Mouse (Mus musculus) lung, embryonic 14.5 days (tissue): ENCODE data around the gene Dgkq. TPM values are rescaled to one million over a fixed set of nuclear protein-coding genes. Genes with fewer than 3 reads are reported as not detected.

Experiments
- ATAC-seq: fragments of 200-750 bp; cut with Nextera tagmentation; 2 replicates; pipeline ENCODE4 v1.8.0; 2017; ENCODE audit warnings: mild to moderate bottlenecking, moderate TSS enrichment, moderate library complexity; ENCODE audit not compliant: insufficient read depth
- DNase-seq: peaks from one replicate; pipeline ENCODE4 v3.0.0-alpha.2; 2015
- H3K27ac ChIP-seq: fragments of 300-500 bp; sonication (generic); 2 replicates; pipeline ENCODE4 v1.5.1; 2014; ENCODE audit warnings: low read depth, mild to moderate bottlenecking, moderate library complexity
- H3K27me3 ChIP-seq: fragments of 300-500 bp; sonication (generic); 2 replicates; pipeline ENCODE4 v1.6.1; 2014; ENCODE audit warnings: low read length, control low read depth; ENCODE audit not compliant: insufficient read depth
- H3K36me3 ChIP-seq: fragments of 300-500 bp; sonication (generic); 2 replicates; pipeline ENCODE4 v1.6.1; 2014; ENCODE audit warnings: control low read depth; ENCODE audit not compliant: insufficient read depth
- H3K4me1 ChIP-seq: fragments of 300-500 bp; sonication (generic); 2 replicates; pipeline ENCODE4 v1.6.1; 2014; ENCODE audit warnings: antibody characterized with exemption, control low read depth; ENCODE audit not compliant: insufficient read depth
- H3K4me2 ChIP-seq: fragments of 300-500 bp; sonication (generic); 2 replicates; pipeline ENCODE4 v1.6.1; 2014; ENCODE audit warnings: mild to moderate bottlenecking
- H3K4me3 ChIP-seq: fragments of 300-500 bp; sonication (generic); 2 replicates; pipeline ENCODE4 v1.5.1; 2014; ENCODE audit warnings: low read depth, low read length
- H3K9ac ChIP-seq: fragments of 300-500 bp; sonication (generic); 2 replicates; pipeline ENCODE4 v1.6.1; 2014
- H3K9me3 ChIP-seq: fragments of 300-500 bp; sonication (generic); 2 replicates; pipeline ENCODE4 v1.6.1; 2016; ENCODE audit warnings: low read depth, low read length, control low read depth
- CTCF ChIP-seq: IDR thresholded peaks from 2 replicates; pipeline ENCODE4 v1.5.1; 2016; ENCODE audit warnings: antibody characterized with exemption, low read depth
- WGBS: fragments of 180-500 bp; shearing (Covaris S2); extraction: QIAGEN DNeasy Blood & Tissue Kit; methylation state at CpG from one replicate; pipeline ENCODE4 v1.1.7; 2014; 5-methylcytosine and 5-hydroxymethylcytosine counted together
- polyA plus RNA-seq: library from polyadenylated mRNA; unstranded; fragments of >200 nt; fragmentation: Nextera tagmentation; extraction: Ambion mirVana; gene quantifications from 2 replicates; pipeline ENCODE4 v1.2.1, GENCODE M21; 2014

Gene Dgkq
- polyA plus RNA-seq, 1 experiment from 2014 or later, result 12.1 TPM

DNA sequence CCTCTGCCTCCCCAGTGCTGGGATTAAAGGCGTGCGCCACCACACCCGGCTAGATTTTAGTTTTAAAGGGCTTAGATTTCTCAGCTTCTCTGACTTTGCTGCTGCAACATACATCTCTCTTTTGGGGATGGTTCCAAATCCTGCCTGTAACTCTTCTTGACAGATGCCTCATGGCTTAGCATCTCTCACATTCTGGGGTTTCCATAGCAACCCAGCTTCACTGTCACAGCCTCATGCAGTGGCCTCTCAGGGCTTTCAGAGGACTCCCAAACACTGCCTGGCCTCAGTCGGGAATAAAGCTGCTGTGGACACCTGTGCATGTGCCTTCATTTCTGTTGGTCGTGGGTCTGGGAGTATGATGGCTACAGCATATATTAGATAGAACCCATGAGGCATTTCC, 19.6 kb upstream of the Dgkq start:
- TF ChIP-seq CTCF, result no peak
- H3K4me1 ChIP-seq, result 0 out of 2 replicates have a peak, but pooled peaks cover 4% of the 10 kb centered on the region
- WGBS, result 68% methylated on average over 5 of the region's 5 CpGs
- no peaks in the 10 kb centered on the region for H3K9me3 ChIP-seq
- no peak overlapping the region for H3K4me2 ChIP-seq
- ATAC-seq, result no peak
- H3K4me3 ChIP-seq, result no peak overlapping the region
- no peak overlapping the region for H3K9ac ChIP-seq
- DNase-seq, result no peak
- H3K27me3 ChIP-seq, result no peaks in the 10 kb centered on the region
- no peaks in the 10 kb centered on the region for H3K36me3 ChIP-seq
- no peak overlapping the region for H3K27ac ChIP-seq

DNA sequence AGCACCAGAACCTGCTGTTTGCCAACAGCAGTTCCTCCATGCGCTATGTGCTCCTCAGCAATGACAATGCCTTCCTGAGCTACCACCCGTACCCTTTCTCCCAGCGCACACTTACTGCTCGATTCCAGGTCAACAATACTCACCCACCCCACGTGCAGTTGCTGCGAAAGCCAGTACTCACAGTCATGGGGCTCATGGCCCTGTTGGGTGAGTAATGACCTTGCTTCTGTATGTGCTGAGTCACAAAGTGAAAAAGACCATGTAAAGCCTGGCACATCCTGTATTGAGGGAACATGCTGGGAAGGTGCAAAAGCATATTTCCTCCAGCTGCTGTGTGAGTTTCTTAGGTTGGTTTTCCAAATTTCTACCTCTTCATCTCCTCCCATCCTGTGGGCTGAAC, 11.4 kb upstream of the Dgkq start:
- H3K4me1 ChIP-seq, result 0 out of 2 replicates have a peak, but pooled peaks cover 6% of the 10 kb centered on the region
- H3K36me3 ChIP-seq, result 0 out of 2 replicates have a peak, but pooled peaks cover 6% of the 10 kb centered on the region
- whole genome bisulfite sequencing, result 90% methylated on average over 6 of the region's 6 CpGs
- no peak for TF ChIP-seq CTCF
- H3K4me2 ChIP-seq, result no peak overlapping the region
- no peak for ATAC-seq
- no peak for DNase-seq
- no peak overlapping the region for H3K4me3 ChIP-seq
- no peaks in the 10 kb centered on the region for H3K9me3 ChIP-seq
- H3K27ac ChIP-seq, result no peak overlapping the region
- no peak overlapping the region for H3K9ac ChIP-seq
- no peaks in the 10 kb centered on the region for H3K27me3 ChIP-seq

DNA sequence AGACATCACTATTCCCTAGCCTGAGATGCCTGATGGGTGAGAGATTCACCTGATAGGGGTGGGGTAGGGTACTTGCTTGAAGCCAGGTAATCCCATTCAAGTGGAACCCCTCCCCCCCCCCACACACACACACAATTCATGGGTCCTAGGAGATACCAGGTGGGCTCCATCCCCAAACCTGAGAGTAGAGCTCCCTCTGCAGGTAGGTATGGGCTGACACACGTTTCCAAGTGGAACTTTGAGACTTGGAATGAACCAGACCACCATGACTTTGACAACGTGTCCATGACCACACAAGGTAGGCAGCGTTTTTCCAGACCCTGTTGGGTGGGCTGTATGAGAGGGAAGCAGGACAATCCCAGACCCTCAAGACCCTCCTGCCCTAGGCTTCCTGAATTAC, 10.4 kb upstream of the Dgkq start:
- Histone ChIP-seq H3K4me3 (no peak overlapping the region), H3K9me3 (no peaks in the 10 kb centered on the region), H3K36me3 (0 out of 2 replicates have a peak, but pooled peaks cover 6% of the 10 kb centered on the region), H3K9ac (no peak overlapping the region), H3K4me2 (no peak overlapping the region), H3K27ac (no peak overlapping the region), H3K4me1 (0 out of 2 replicates have a peak, but pooled peaks cover 6% of the 10 kb centered on the region), H3K27me3 (no peaks in the 10 kb centered on the region)
- TF ChIP-seq CTCF, result peak; percentile 44
- no peak for DNase-seq
- 47% methylated on average over 3 of the region's 3 CpGs for WGBS
- ATAC-seq, result no peak

DNA sequence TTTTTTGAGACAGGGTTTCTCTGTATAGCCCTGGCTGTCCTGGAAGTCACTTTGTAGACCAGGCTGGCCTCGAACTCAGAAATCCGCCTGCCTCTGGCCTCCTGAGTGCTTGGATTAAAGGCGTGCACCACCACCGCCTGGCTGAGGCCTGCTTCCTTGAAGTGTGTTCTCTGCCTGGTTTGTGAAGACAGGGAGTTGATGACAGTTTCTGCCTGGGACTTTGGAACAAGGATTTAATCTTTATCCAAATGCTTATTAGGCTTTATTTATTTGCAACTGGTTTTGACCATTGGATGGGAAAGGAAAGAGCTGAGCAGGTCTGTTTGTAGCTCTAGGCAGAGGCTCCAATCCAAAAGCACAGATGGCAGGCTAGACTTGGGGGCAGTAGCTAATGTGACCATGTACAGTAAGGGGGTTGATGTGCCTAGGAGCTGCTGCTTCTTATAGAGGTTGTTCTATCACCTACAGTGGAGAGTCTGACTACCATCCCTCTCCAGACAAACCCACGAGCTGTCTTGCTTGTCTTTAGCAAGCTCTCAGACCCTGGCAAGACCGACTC, 8.9 kb upstream of the Dgkq start:
- no peak overlapping the region for H3K27ac ChIP-seq
- H3K36me3 ChIP-seq, result 0 out of 2 replicates have a peak, but pooled peaks cover 5% of the 10 kb centered on the region
- ATAC-seq (no peak), DNase-seq (no peak)
- WGBS, result 86% methylated on average over 6 of the region's 6 CpGs
- no peak overlapping the region for H3K4me3 ChIP-seq
- H3K9me3 ChIP-seq, result no peaks in the 10 kb centered on the region
- H3K4me2 ChIP-seq, result no peak overlapping the region
- H3K9ac ChIP-seq, result no peak overlapping the region
- no peak for TF ChIP-seq CTCF
- no peaks in the 10 kb centered on the region for H3K27me3 ChIP-seq
- 0 out of 2 replicates have a peak, but pooled peaks cover 6% of the 10 kb centered on the region for H3K4me1 ChIP-seq

DNA sequence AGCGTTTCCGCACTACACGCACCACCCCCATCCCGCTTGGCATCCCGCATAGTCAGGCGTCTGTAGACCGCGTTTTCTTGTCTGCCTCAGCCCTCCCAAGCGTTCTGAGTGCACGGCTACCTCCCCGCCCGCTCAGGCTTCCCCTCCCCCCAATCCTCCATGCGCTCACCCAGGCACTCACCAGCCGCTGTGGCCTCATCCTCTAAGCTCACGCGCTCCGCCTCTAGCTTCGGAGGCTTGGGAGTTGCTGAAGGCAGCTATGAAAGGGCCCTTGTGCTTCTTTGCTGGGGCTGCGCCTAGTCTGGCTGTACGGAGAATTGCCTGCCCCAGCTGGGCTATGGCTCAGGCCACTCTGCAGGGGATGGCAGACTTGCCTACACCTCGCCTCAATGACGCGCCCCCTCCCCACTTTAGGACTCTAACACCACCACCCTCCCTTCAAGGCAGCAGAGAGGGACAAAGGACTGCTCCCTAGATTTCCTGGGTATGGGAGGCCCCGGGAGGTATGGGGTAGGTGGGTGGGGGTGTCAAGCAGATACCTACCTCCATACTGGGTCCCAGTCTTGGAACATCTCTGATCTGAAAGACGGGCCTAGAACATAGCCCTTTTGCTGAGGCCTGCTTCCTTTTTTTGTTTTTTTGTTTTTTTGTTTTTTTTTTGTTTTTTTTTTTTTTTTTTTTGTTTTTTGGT, 8.3 kb upstream of the Dgkq start:
- Histone ChIP-seq H3K4me3 (peak overlapping the region; percentile 30), H3K9ac (peak overlapping the region; percentile 52), H3K36me3 (peaks cover 4% of the 10 kb centered on the region; the same call in 1 of the 2 replicates), H3K27ac (peak overlapping the region; percentile 83), H3K4me1 (0 out of 2 replicates have a peak, but pooled peaks cover 6% of the 10 kb centered on the region), H3K9me3 (no peaks in the 10 kb centered on the region), H3K4me2 (peak overlapping the region; percentile 70), H3K27me3 (no peaks in the 10 kb centered on the region)
- TF ChIP-seq CTCF, result no peak
- peak; percentile 81 for DNase-seq
- WGBS, result 3% methylated on average over 25 of the region's 25 CpGs
- peak; percentile 88 for ATAC-seq

DNA sequence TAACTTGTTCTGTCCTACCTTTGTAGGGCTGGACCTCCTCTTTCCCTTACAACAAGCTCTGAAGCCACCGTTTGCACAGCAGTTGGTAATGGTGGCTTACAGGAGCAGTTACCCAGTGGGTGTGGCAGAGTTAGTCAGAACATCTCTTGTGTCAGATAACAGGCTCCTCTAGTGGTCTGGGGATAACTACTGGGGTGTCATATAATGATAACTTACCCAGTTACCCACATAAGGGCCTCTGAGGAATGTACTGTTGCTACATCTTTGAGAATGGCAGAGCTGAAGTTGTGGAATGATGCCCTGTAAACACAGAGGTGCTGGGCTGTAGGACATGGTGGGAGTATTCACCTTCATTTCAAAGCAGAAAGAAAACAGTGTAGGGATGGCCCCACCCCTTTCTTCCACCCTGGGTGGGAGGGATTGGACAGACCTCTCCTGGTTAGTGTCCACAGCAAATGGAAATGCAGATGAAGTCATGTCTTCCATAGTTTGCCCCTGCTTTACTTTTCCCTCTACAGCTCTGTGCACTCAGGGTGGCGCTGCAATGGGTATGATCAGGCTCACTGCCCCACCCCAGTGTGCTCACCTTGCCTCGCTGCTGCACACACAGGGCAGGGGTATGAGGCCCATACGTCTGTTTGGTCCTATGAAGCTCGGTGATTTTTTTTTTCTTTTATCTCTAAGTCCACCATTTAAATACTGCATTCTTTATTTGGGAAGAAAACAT, 7.5 kb upstream of the Dgkq start:
- H3K36me3 ChIP-seq, result peaks cover 11% of the 10 kb centered on the region
- peak overlapping the region; percentile 70 for H3K4me2 ChIP-seq
- no peaks in the 10 kb centered on the region for H3K27me3 ChIP-seq
- 0 out of 2 replicates have a peak, but pooled peaks cover 6% of the 10 kb centered on the region for H3K4me1 ChIP-seq
- no peaks in the 10 kb centered on the region for H3K9me3 ChIP-seq
- DNase-seq (peak; percentile 26), ATAC-seq (peak; percentile 55; the same call in 1 of the 2 replicates)
- 0 out of 2 replicates have a peak, but pooled peaks have one; percentile 14 for TF ChIP-seq CTCF
- H3K4me3 ChIP-seq, result peak overlapping the region; percentile 30
- WGBS, result 13% methylated on average over 5 of the region's 5 CpGs
- peak overlapping the region; percentile 83 for H3K27ac ChIP-seq
- H3K9ac ChIP-seq, result peak overlapping the region; percentile 52
